Mouse (Mus musculus) macrophage (primary cell): ENCODE data around the gene Tmem199. TPM values are rescaled to one million over a fixed set of nuclear protein-coding genes. Genes with fewer than 3 reads are reported as not detected.

Experiments used
- H3K27ac ChIP-seq: fragments of 350-480 bp; formaldehyde crosslinking; 2 replicates; pipeline ENCODE4 v1.9.0; 2021
- H3K36me3 ChIP-seq: fragments of 350-480 bp; formaldehyde crosslinking; 2 replicates; pipeline ENCODE4 v1.9.0; 2021; ENCODE audit errors: inconsistent target
- H3K4me3 ChIP-seq: fragments of 350-480 bp; formaldehyde crosslinking; 2 replicates; pipeline ENCODE4 v1.9.0; 2021; ENCODE audit errors: inconsistent target
- H3K79me2 ChIP-seq: fragments of 350-480 bp; formaldehyde crosslinking; 2 replicates; pipeline ENCODE4 v1.9.0; 2021; ENCODE audit errors: inconsistent target
- WGBS: methylation state at CpG from one replicate; pipeline ENCODE4 v1.1.7; 2026; ENCODE audit warnings: inconsistent platforms; ENCODE audit not compliant: missing documents; 5-methylcytosine and 5-hydroxymethylcytosine counted together
- polyA plus RNA-seq: library from polyadenylated mRNA; stranded (reverse); fragments of 250-400 nt; gene quantifications from 3 replicates; pipeline ENCODE4 v1.2.4, GENCODE M21; 2018; ENCODE audit warnings: inconsistent platforms

Tmem199 gene
- polyA plus RNA-seq, 1 experiment from 2014 or later: 25.0 TPM

GRCm38 (mm10) chr11:78513106-78513790 lies 1.3 kb upstream of the Tmem199 start:
- Histone ChIP-seq H3K4me3 (peak overlapping the region; percentile 85), H3K79me2 (peaks cover 21% of the 10 kb centered on the region), H3K27ac (no peak overlapping the region; the same call in 1 of the 2 replicates), H3K36me3 (peaks cover 39% of the 10 kb centered on the region)
- 75% methylated on average over 3 of the region's 3 CpGs for WGBS

GRCm38 (mm10) chr11:78509148-78509547 lies 2.8 kb downstream of the Tmem199 start:
- H3K36me3 ChIP-seq: peaks cover 37% of the 10 kb centered on the region
- peaks cover 21% of the 10 kb centered on the region for H3K79me2 ChIP-seq
- no peak overlapping the region for H3K27ac ChIP-seq
- WGBS: 93% methylated on average over 5 of the region's 5 CpGs
- H3K4me3 ChIP-seq: no peak overlapping the region

DNA sequence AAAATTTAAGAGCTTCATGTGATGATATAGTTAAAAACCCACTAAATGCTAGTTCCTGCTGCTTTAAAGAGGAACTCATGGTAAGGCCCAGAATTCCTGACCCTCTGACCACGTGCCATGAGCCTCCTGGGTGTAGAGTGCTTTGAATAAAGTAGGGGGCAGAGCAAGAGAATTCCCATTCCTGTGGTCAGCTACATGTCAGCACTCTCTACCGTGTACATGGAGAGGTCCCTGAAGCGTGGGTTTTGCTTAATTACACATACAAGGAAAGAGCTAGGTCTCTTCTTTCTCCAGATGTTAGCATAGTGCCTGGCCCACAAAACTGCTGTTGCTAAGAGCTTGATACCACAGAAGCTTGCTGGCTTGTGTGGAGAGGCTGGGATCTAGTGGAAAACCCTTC lies 6.5 kb downstream of the Tmem199 start:
- Histone ChIP-seq H3K27ac (no peak overlapping the region), H3K79me2 (no peaks in the 10 kb centered on the region), H3K36me3 (peaks cover 37% of the 10 kb centered on the region), H3K4me3 (no peak overlapping the region)
- 81% methylated on average over 3 of the region's 3 CpGs for WGBS

DNA sequence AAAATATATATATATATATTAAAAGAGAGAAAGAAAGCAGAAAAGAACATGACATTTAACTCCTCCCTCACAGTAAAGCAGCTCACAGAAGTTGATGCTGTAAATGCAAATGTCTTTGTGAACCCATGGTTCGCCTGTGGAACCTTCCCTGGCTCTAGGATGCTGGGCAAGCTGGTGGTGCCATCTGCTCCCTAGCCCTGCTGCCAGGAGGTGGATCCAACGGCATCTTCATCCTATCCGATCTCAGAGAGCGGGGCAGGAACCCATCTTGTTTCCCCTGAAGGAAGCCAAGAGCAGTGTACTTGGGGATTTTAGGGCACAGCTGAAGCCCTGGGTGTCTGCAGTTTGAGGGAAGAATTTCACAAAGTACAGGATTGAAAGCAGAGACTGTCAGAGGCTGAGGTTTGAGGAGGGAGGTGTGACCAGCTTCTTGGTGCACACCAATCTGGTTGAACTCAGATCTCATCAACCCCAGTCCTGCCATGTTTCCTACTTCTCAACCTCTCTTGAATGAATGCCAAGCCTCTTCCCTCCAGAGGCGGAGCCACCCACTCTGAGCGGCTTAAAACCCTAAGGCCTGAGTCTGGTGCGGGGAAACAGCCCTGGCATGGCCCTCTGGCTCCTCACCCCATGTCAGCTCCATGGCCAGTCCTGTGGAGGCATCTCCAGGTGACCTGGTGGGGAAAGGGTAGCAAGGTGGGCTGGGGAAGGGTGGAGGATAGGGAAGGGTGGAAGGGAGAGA lies 8.9 kb downstream of the Tmem199 start, which contains the start of gene Sebox:
TSS of gene Sebox (plus strand) at position 539 of the 742 bp plus-strand sequence.
- H3K27ac ChIP-seq: no peak within 1 kb of the TSS
- H3K36me3 ChIP-seq: peaks cover 21% of the 10 kb centered on the region
- H3K79me2 ChIP-seq: no peaks in the 10 kb centered on the region
- 63% methylated on average over 7 of the region's 7 CpGs for WGBS
- no peak within 1 kb of the TSS for H3K4me3 ChIP-seq

GRCm38 (mm10) chr11:78501529-78501928 lies 10.4 kb downstream of the Tmem199 start:
- Histone ChIP-seq H3K27ac (no peak overlapping the region), H3K36me3 (peaks cover 6% of the 10 kb centered on the region), H3K79me2 (no peaks in the 10 kb centered on the region), H3K4me3 (no peak overlapping the region)
- 60% methylated on average over 12 of the region's 20 CpGs for WGBS

- H3K79me2 ChIP-seq: no peaks in the 10 kb centered on the region
- WGBS: 88% methylated on average over 9 of the region's 9 CpGs
- H3K36me3 ChIP-seq: no peaks in the 10 kb centered on the region
- H3K27ac ChIP-seq: no peak overlapping the region
- no peak overlapping the region for H3K4me3 ChIP-seq
Observed at GRCm38 (mm10) chr11:78500623-78501202, 11.3 kb downstream of the Tmem199 start.

DNA sequence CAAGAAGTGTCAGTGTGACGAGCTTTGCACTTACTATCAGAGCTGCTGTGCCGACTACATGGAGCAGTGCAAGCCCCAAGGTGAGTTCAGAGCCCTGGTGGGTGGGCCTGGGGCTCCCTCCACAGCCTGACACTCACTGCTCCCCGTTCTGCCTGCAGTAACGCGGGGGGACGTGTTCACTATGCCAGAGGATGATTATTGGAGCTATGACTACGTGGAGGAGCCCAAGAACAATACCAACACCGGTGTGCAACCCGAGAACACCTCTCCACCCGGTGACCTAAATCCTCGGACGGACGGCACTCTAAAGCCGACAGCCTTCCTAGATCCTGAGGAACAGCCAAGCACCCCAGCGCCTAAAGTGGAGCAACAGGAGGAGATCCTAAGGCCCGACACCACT lies 12.4 kb downstream of the Tmem199 start:
- Histone ChIP-seq H3K4me3 (no peak overlapping the region), H3K27ac (no peak overlapping the region)
- 71% methylated on average over 16 of the region's 16 CpGs for WGBS

GRCm38 (mm10) chr11:78499004-78499403 lies 13.0 kb downstream of the Tmem199 start, which contains the start of gene Vtn:
TSS of gene Vtn (plus strand) at chr11:78499091.
- 84% methylated on average over 7 of the region's 7 CpGs for WGBS
- peak within 1 kb of the TSS; percentile 23; the same call in 1 of the 2 replicates for H3K4me3 ChIP-seq
- H3K27ac ChIP-seq: no peak within 1 kb of the TSS
- no peaks in the 10 kb centered on the region for H3K36me3 ChIP-seq
- no peaks in the 10 kb centered on the region for H3K79me2 ChIP-seq

More for the DNA sequence above, 12.4 kb downstream of the Tmem199 start:
- H3K79me2 ChIP-seq: no peaks in the 10 kb centered on the region
- H3K36me3 ChIP-seq: no peaks in the 10 kb centered on the region

DNA sequence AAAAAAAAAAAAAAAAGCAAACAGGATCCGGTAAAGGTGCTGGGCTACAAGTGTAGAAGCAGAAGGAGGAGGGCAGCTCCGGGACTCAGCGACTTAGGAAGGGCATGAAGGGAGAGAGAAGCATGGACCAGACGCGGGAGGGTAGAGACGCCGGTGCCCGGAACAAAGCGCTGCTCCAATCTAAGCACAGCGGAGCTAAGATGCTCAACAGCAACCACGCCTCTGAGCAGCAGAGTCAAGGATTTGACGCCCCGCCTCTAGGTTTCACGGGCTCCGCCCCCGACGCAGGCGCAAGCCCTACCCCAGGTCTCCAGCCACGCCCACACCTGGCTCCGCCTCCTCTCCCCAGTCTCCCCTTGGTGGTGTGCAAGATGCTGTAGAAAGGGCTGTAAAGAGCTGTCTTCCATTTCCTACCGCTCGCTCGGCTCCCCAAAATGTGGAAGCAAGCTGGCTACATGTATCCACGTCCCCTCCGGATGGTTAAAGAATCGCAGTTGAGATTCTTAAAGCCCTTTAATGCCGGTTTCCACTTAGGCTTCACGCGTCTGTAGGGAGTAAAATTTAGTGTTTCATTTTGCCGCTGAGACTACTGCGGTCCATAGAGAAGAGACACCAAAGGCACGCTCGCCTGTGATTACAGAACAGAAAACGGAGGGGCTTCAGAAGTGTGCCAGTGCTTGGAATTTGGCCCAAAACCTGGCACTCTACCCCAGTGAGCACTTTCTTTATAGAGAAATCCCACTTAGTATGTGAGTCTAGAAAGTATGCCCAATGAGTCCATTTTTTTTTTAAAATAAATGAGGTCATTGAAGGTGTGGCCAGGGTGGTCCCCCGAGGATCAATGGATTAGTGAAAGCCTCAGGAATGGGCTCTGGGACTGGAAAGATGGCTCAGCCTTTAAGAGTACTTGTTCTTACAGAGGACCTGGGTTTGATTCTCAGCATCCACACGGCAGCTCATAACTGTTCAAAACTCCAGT lies 14.1 kb downstream of the Tmem199 start, which contains the start of gene Sarm1:
TSS of gene Sarm1 (minus strand) at position 211 of the 979 bp plus-strand sequence.
- Histone ChIP-seq H3K79me2 (no peaks in the 10 kb centered on the region), H3K36me3 (no peaks in the 10 kb centered on the region), H3K27ac (no peak within 1 kb of the TSS), H3K4me3 (peak within 1 kb of the TSS; percentile 23; the same call in 1 of the 2 replicates)
- 4% methylated on average over 36 of the region's 36 CpGs for WGBS

DNA sequence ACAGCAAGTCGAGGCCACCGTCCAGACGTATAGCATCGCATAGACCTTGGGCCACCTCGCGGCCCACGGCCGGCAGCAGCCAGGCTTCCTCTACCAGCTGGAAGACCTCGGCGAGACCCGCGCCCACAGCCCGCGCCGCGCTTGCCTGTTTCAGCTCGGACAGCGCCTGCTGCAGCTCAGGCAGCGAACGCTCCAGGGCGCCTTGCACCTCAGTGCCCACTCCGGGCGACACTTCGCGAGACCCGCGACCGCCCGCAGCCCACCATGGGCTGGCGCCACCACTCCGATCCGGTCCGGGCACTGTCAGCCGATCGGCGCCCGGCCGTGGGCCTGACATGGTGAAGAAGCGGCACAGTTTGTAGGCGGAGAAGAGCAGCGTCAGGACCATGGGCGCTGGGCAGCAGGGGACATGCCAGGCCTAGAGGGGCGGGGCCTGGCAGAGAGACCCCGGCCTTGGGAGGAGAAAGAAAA lies 14.9 kb downstream of the Tmem199 start:
- Histone ChIP-seq H3K4me3 (peak overlapping the region; percentile 23; the same call in 1 of the 2 replicates), H3K79me2 (no peaks in the 10 kb centered on the region), H3K27ac (no peak overlapping the region), H3K36me3 (no peaks in the 10 kb centered on the region)
- WGBS: 3% methylated on average over 38 of the region's 44 CpGs

- H3K4me3 ChIP-seq: no peak overlapping the region
- H3K79me2 ChIP-seq: no peaks in the 10 kb centered on the region
- WGBS: 12% methylated on average over 6 of the region's 6 CpGs
- H3K27ac ChIP-seq: no peak overlapping the region
- H3K36me3 ChIP-seq: no peaks in the 10 kb centered on the region
Observed at GRCm38 (mm10) chr11:78495904-78496303, 16.1 kb downstream of the Tmem199 start.

DNA sequence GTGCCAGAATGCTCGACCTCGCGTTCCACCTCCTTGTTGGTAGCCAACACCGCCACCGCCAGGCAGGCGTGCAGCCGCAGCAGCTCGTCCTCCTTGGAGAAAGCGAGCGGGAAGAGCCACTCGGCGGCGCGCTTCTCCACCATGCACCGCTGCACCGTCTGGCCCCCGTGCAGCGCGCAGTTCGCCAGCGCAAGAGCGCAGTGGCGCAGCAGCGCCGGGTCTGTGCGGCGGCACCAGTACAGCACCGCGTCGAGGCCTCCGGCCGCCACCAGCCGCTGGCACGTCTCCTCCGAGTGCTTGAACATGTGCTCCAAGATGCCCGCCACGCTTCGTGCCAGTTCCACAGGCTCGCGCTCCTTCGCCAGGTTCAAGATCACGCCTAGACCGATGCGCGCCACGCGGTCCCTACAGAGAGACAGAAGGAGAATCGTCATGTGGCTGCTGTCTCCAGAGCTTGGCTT lies 21.2 kb downstream of the Tmem199 start:
- Histone ChIP-seq H3K36me3 (no peaks in the 10 kb centered on the region), H3K27ac (no peak overlapping the region), H3K79me2 (no peaks in the 10 kb centered on the region), H3K4me3 (no peak overlapping the region)
- 13% methylated on average over 48 of the region's 48 CpGs for WGBS

- Histone ChIP-seq H3K36me3 (no peaks in the 10 kb centered on the region), H3K4me3 (no peak overlapping the region), H3K79me2 (no peaks in the 10 kb centered on the region), H3K27ac (no peak overlapping the region)
- 6% methylated on average over 8 of the region's 8 CpGs for WGBS
Observed at GRCm38 (mm10) chr11:78488168-78488567, 23.8 kb downstream of the Tmem199 start.

- Histone ChIP-seq H3K79me2 (no peaks in the 10 kb centered on the region), H3K4me3 (no peak overlapping the region), H3K36me3 (no peaks in the 10 kb centered on the region), H3K27ac (no peak overlapping the region)
- WGBS: 50% methylated on average over 7 of the region's 7 CpGs
Observed at GRCm38 (mm10) chr11:78483639-78484038, 28.3 kb downstream of the Tmem199 start.
